In the genomic region with DNA sequence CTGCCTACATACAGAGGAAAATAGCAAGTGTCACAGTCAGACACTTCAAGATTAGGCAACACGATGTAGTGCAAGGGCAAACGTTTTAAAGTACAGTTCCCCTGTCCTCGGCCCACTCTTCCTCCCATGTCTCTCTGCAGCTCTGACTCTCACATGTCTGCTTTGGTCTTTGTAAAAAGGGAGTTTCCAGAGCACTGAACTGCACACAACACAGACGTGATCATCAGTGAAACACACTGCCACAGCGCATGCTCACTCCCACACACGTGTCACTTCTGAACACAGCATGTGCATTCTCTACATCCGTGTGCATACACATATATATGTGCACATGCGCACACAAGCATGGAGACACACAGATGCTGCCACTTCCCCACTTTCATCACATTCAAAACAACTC, we compare ENCODE assay signal across 16 mouse cellular contexts.
"Had no signal": no experiment of that assay in that cellular context is flagged by ENCODE, and none has a peak within 500 bp of the region (broad histone marks: within the 10 kb centered on the region; RNA-seq: fewer than 3 reads in every experiment).

No protein-coding gene starts in this region.

- DNase-seq: kidney, adult 8-10 months; liver; lung, adult 18-20 months; right cerebral cortex, adult 18-20 months; right cerebral cortex, postnatal 14 days; right cerebral cortex, postnatal 4 days; thymus, adult 18-20 months had no signal

- H3K27me3 ChIP-seq: kidney, embryonic 15.5 days; limb, embryonic 13.5 days; liver, embryonic 12.5 days; liver, embryonic 15.5 days; lung, embryonic 15.5 days; neural tube, embryonic 12.5 days; neural tube, embryonic 15.5 days; stomach, embryonic 15.5 days had no signal

- H3K27ac ChIP-seq: kidney, embryonic 15.5 days; limb, embryonic 10.5 days; limb, embryonic 13.5 days; liver, embryonic 12.5 days; liver, embryonic 15.5 days; lung, embryonic 15.5 days; neural tube, embryonic 12.5 days; neural tube, embryonic 15.5 days; stomach, embryonic 15.5 days had no signal

- ATAC-seq: liver, embryonic 12.5 days had no signal

- H3K9me3 ChIP-seq: kidney, embryonic 15.5 days; limb, embryonic 10.5 days; limb, embryonic 13.5 days; liver, embryonic 12.5 days; liver, embryonic 15.5 days; lung, embryonic 15.5 days; neural tube, embryonic 12.5 days; neural tube, embryonic 15.5 days; stomach, embryonic 15.5 days had no signal

- H3K4me1 ChIP-seq: kidney, embryonic 15.5 days; limb, embryonic 10.5 days; limb, embryonic 13.5 days; liver, embryonic 12.5 days; liver, embryonic 15.5 days; lung, embryonic 15.5 days; neural tube, embryonic 12.5 days; neural tube, embryonic 15.5 days; stomach, embryonic 15.5 days had no signal

- H3K4me3 ChIP-seq: kidney, embryonic 15.5 days; limb, embryonic 10.5 days; limb, embryonic 13.5 days; liver, embryonic 12.5 days; liver, embryonic 15.5 days; lung, embryonic 15.5 days; neural tube, embryonic 12.5 days; neural tube, embryonic 15.5 days; stomach, embryonic 15.5 days had no signal
